Mouse (Mus musculus) stomach, embryonic 16.5 days (tissue): ENCODE measurements around the gene Dio2. TPM values are rescaled to one million over a fixed set of nuclear protein-coding genes. Genes with fewer than 3 reads are reported as not detected.

Experiments used
- ATAC-seq: fragments of 200-750 bp; cut with Nextera tagmentation; 2 replicates; pipeline ENCODE4 v1.8.0; 2017; ENCODE audit warnings: moderate number of reproducible peaks, moderate TSS enrichment; ENCODE audit not compliant: insufficient read depth, low FRiP score
- H3K27ac ChIP-seq: fragments of 300-500 bp; sonication (generic); 2 replicates; pipeline ENCODE4 v1.5.1; 2014; ENCODE audit warnings: low read length
- H3K27me3 ChIP-seq: fragments of 300-500 bp; sonication (generic); 2 replicates; pipeline ENCODE4 v1.6.1; 2014; ENCODE audit warnings: low read length, control low read depth, mixed read lengths; ENCODE audit not compliant: control insufficient read depth, insufficient read depth
- H3K36me3 ChIP-seq: fragments of 300-500 bp; sonication (generic); 2 replicates; pipeline ENCODE4 v1.6.1; 2014; ENCODE audit warnings: low read length; ENCODE audit not compliant: control insufficient read depth, insufficient read depth
- H3K4me1 ChIP-seq: fragments of 300-500 bp; sonication (generic); 2 replicates; pipeline ENCODE4 v1.6.1; 2014; ENCODE audit warnings: low read length, control low read depth, mixed read lengths; ENCODE audit not compliant: control insufficient read depth, insufficient read depth
- H3K4me2 ChIP-seq: fragments of 300-500 bp; sonication (generic); 2 replicates; pipeline ENCODE4 v1.6.1; 2014; ENCODE audit warnings: low read depth, low read length, mixed read lengths
- H3K4me3 ChIP-seq: fragments of 300-500 bp; sonication (generic); replicated peaks from 2 replicates; pipeline ENCODE4 v1.5.1; 2014; ENCODE audit warnings: mild to moderate bottlenecking, low read length
- H3K9ac ChIP-seq: fragments of 300-500 bp; sonication (generic); 2 replicates; pipeline ENCODE4 v1.6.1; 2014; ENCODE audit warnings: low read length
- H3K9me3 ChIP-seq: fragments of 300-500 bp; sonication (generic); replicated peaks from 2 replicates; pipeline ENCODE4 v1.6.1; 2016; ENCODE audit warnings: low read length, control low read depth; ENCODE audit not compliant: control insufficient read depth
- WGBS: fragments of 180-500 bp; shearing (Covaris S2); extraction: QIAGEN DNeasy Blood & Tissue Kit; methylation state at CpG from one replicate; pipeline ENCODE4 v1.1.7; 2014; 5-methylcytosine and 5-hydroxymethylcytosine counted together
- polyA plus RNA-seq: library from polyadenylated mRNA; unstranded; fragments of >200 nt; fragmentation: Nextera tagmentation; extraction: Ambion mirVana; gene quantifications from 2 replicates; pipeline ENCODE4 v1.2.1, GENCODE M21; 2015

Dio2 gene
- polyA plus RNA-seq, 1 experiment from 2014 or later: 0.57 TPM

- Histone ChIP-seq H3K4me2 (no peak overlapping the region), H3K4me1 (no peaks in the 10 kb centered on the region), H3K27me3 (no peaks in the 10 kb centered on the region), H3K9ac (no peak overlapping the region), H3K27ac (no peak overlapping the region), H3K36me3 (no peaks in the 10 kb centered on the region), H3K9me3 (no peaks in the 10 kb centered on the region), H3K4me3 (no peak overlapping the region)
- ATAC-seq: no peak
- WGBS: 51% methylated on average over 10 of the region's 10 CpGs
Measured at GRCm38 (mm10) chr12:90729648-90730047, 8.6 kb downstream of the Dio2 start.

- Histone ChIP-seq H3K36me3 (no peaks in the 10 kb centered on the region), H3K4me2 (no peak overlapping the region), H3K9ac (no peak overlapping the region), H3K9me3 (no peaks in the 10 kb centered on the region), H3K27me3 (no peaks in the 10 kb centered on the region), H3K27ac (no peak overlapping the region), H3K4me3 (no peak overlapping the region), H3K4me1 (no peaks in the 10 kb centered on the region)
- 43% methylated on average over 8 of the region's 8 CpGs for WGBS
- ATAC-seq: no peak
Measured at GRCm38 (mm10) chr12:90725107-90725506, 13.1 kb downstream of the Dio2 start.

- Histone ChIP-seq H3K27me3 (no peaks in the 10 kb centered on the region), H3K4me3 (no peak overlapping the region), H3K9me3 (no peaks in the 10 kb centered on the region), H3K9ac (no peak overlapping the region), H3K36me3 (no peaks in the 10 kb centered on the region), H3K27ac (no peak overlapping the region), H3K4me2 (no peak overlapping the region), H3K4me1 (no peaks in the 10 kb centered on the region)
- 82% methylated on average over 11 of the region's 11 CpGs for WGBS
- ATAC-seq: no peak
Measured at GRCm38 (mm10) chr12:90724644-90725043, 13.6 kb downstream of the Dio2 start.

GRCm38 (mm10) chr12:90694135-90694534 is 44.1 kb downstream of the Dio2 start:
- Histone ChIP-seq H3K4me2 (no peak overlapping the region), H3K27ac (no peak overlapping the region), H3K36me3 (no peaks in the 10 kb centered on the region)

More at GRCm38 (mm10) chr12:90694135-90694534, 44.1 kb downstream of the Dio2 start:
- no peak overlapping the region for H3K9ac ChIP-seq
- H3K27me3 ChIP-seq: no peaks in the 10 kb centered on the region
- H3K4me1 ChIP-seq: no peaks in the 10 kb centered on the region
- 78% methylated on average over 2 of the region's 2 CpGs for WGBS
- ATAC-seq: no peak
- H3K9me3 ChIP-seq: no peaks in the 10 kb centered on the region
- H3K4me3 ChIP-seq: no peak overlapping the region
